Mouse (Mus musculus): ENCODE results near the gene Zfp704.

DNA sequence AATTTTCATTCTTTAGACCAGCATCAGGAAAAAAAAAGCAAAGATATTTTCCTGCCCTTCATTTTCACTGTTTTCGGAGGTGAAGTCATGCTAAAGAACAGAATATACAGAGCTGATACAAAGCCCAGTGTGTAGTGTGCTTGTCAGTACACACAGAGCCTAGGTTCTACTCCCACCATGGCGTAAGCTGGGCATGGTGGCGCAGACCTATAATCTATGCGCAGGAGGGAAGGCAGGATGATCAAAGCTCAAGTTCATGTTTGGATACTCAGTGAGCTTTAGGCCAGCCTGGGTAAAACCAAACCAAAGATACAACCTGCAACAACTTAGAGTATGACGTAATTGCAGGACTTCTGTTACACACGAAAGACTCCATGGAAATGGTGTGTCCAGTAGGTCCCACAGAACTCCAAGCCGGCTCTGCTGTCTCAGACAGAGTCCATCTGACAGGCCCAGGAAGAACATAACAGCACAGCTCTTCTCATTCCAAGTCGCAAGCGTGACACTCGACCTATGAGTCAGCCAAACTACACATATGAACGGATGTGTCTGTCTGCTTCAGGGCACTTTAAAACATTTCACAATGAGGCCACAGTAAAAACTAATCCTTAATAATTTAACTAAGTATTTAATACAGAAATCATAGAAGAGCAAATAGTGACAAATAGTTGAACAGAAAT lies 47.1 kb downstream of the Zfp704 start:
- no peak for TF ChIP-seq CTCF (IDR thresholded peaks at IDR 0.05; ENCODE audit: low read depth, low read length)
- TF ChIP-seq GATA1 (IDR thresholded peaks at IDR 0.05; ENCODE audit: borderline replicate concordance, low read length) = no peak
- no peak for TF ChIP-seq POLR2AphosphoS5 (IDR thresholded peaks at IDR 0.05; ENCODE audit: insufficient replicate concordance, low read depth, low read length)
- TF ChIP-seq TAL1 (conservative IDR thresholded peaks at IDR 0.05; ENCODE audit: low read depth, low read length) = no peak

Measured in G1E (cell line).